Mouse (Mus musculus): ENCODE data around the gene Tenm2. TPM values are rescaled to one million over a fixed set of nuclear protein-coding genes. Genes with fewer than 3 reads are reported as not detected.

Gene Tenm2
- polyA plus RNA-seq, 1 experiment from 2014 or later, result 0.28 TPM

- Histone ChIP-seq H3K4me3 (ENCODE audit: low read depth, low read length) (no peak overlapping the region), H3K27ac (ENCODE audit: low read depth) (no peak overlapping the region), H3K9ac (no peak overlapping the region), H3K36me3 (ENCODE audit: insufficient read depth) (no peaks in the 10 kb centered on the region), H3K4me1 (ENCODE audit: insufficient read depth) (no peaks in the 10 kb centered on the region), H3K9me3 (ENCODE audit: low read depth, low read length) (no peaks in the 10 kb centered on the region), H3K4me2 (no peak overlapping the region), H3K27me3 (ENCODE audit: insufficient read depth, low read length) (no peaks in the 10 kb centered on the region)
- no peak; the same call in 1 of the 2 replicates for ATAC-seq (ENCODE audit: insufficient read depth)
- no peak for TF ChIP-seq CTCF (IDR thresholded peaks at IDR 0.05; ENCODE audit: low read depth)
- 74% methylated on average over 3 of the region's 3 CpGs for WGBS
- DNase-seq, result peak; percentile 34
Measured at GRCm38 (mm10) chr11:37039283-37039682, 196.5 kb downstream of the Tenm2 start.

- Histone ChIP-seq H3K4me2 (no peak overlapping the region), H3K4me3 (ENCODE audit: low read depth, low read length) (no peak overlapping the region), H3K4me1 (ENCODE audit: insufficient read depth) (no peaks in the 10 kb centered on the region), H3K9ac (no peak overlapping the region), H3K36me3 (ENCODE audit: insufficient read depth) (no peaks in the 10 kb centered on the region), H3K27me3 (ENCODE audit: insufficient read depth, low read length) (no peaks in the 10 kb centered on the region), H3K9me3 (ENCODE audit: low read depth, low read length) (no peaks in the 10 kb centered on the region), H3K27ac (ENCODE audit: low read depth) (no peak overlapping the region)
- TF ChIP-seq CTCF (IDR thresholded peaks at IDR 0.05; ENCODE audit: low read depth), result no peak
- no peak for DNase-seq
- WGBS, result 56% methylated on average over 7 of the region's 7 CpGs
- ATAC-seq (ENCODE audit: insufficient read depth), result no peak
Measured at GRCm38 (mm10) chr11:37031305-37032055, 204.3 kb downstream of the Tenm2 start.

- Histone ChIP-seq H3K4me3 (ENCODE audit: low read depth, low read length) (no peak overlapping the region), H3K27ac (ENCODE audit: low read depth) (no peak overlapping the region), H3K36me3 (ENCODE audit: insufficient read depth) (no peaks in the 10 kb centered on the region), H3K9ac (no peak overlapping the region), H3K9me3 (ENCODE audit: low read depth, low read length) (no peaks in the 10 kb centered on the region), H3K27me3 (ENCODE audit: insufficient read depth, low read length) (no peaks in the 10 kb centered on the region), H3K4me1 (ENCODE audit: insufficient read depth) (no peaks in the 10 kb centered on the region), H3K4me2 (no peak overlapping the region)
- ATAC-seq (ENCODE audit: insufficient read depth), result no peak
- no peak for DNase-seq
- WGBS, result 41% methylated on average over 1 of the region's 1 CpGs
- no peak for TF ChIP-seq CTCF (IDR thresholded peaks at IDR 0.05; ENCODE audit: low read depth)
Measured at GRCm38 (mm10) chr11:37011900-37012299, 223.9 kb downstream of the Tenm2 start.

GRCm38 (mm10) chr11:37009243-37009642, 226.5 kb downstream of the Tenm2 start:
- H3K36me3 ChIP-seq (ENCODE audit: insufficient read depth), result no peaks in the 10 kb centered on the region
- TF ChIP-seq CTCF (IDR thresholded peaks at IDR 0.05; ENCODE audit: low read depth), result no peak
- H3K9me3 ChIP-seq (ENCODE audit: low read depth, low read length), result no peaks in the 10 kb centered on the region
- 67% methylated on average over 1 of the region's 1 CpGs for WGBS
- H3K27me3 ChIP-seq (ENCODE audit: insufficient read depth, low read length), result no peaks in the 10 kb centered on the region
- H3K27ac ChIP-seq (ENCODE audit: low read depth), result no peak overlapping the region
- DNase-seq (no peak), ATAC-seq (ENCODE audit: insufficient read depth) (no peak)
- H3K9ac ChIP-seq, result no peak overlapping the region
- no peaks in the 10 kb centered on the region for H3K4me1 ChIP-seq (ENCODE audit: insufficient read depth)
- H3K4me2 ChIP-seq, result no peak overlapping the region
- H3K4me3 ChIP-seq (ENCODE audit: low read depth, low read length), result no peak overlapping the region

- no peak overlapping the region for H3K27ac ChIP-seq (ENCODE audit: low read depth)
- H3K9me3 ChIP-seq (ENCODE audit: low read depth, low read length), result no peaks in the 10 kb centered on the region
- H3K4me3 ChIP-seq (ENCODE audit: low read depth, low read length), result no peak overlapping the region
- no peaks in the 10 kb centered on the region for H3K4me1 ChIP-seq (ENCODE audit: insufficient read depth)
- ATAC-seq (ENCODE audit: insufficient read depth) (no peak), DNase-seq (no peak)
- no peak for TF ChIP-seq CTCF (IDR thresholded peaks at IDR 0.05; ENCODE audit: low read depth)
- H3K36me3 ChIP-seq (ENCODE audit: insufficient read depth), result no peaks in the 10 kb centered on the region
- no peaks in the 10 kb centered on the region for H3K27me3 ChIP-seq (ENCODE audit: insufficient read depth, low read length)
- 50% methylated on average over 3 of the region's 3 CpGs for WGBS
- H3K4me2 ChIP-seq, result no peak overlapping the region
- no peak overlapping the region for H3K9ac ChIP-seq
Measured at GRCm38 (mm10) chr11:36997668-36998067, 238.1 kb downstream of the Tenm2 start.

- Histone ChIP-seq H3K4me2 (no peak overlapping the region), H3K27ac (ENCODE audit: low read depth) (no peak overlapping the region), H3K4me3 (ENCODE audit: low read depth, low read length) (no peak overlapping the region), H3K9ac (no peak overlapping the region), H3K4me1 (ENCODE audit: insufficient read depth) (no peaks in the 10 kb centered on the region), H3K36me3 (ENCODE audit: insufficient read depth) (no peaks in the 10 kb centered on the region), H3K27me3 (ENCODE audit: insufficient read depth, low read length) (no peaks in the 10 kb centered on the region), H3K9me3 (ENCODE audit: low read depth, low read length) (no peaks in the 10 kb centered on the region)
- TF ChIP-seq CTCF (IDR thresholded peaks at IDR 0.05; ENCODE audit: low read depth), result no peak
- ATAC-seq (ENCODE audit: insufficient read depth) (no peak), DNase-seq (peak; percentile 12)
- WGBS, result 53% methylated on average over 3 of the region's 3 CpGs
Measured at GRCm38 (mm10) chr11:36990895-36991294, 244.9 kb downstream of the Tenm2 start.

GRCm38 (mm10) chr11:36988776-36989565, 246.8 kb downstream of the Tenm2 start:
- Histone ChIP-seq H3K27me3 (ENCODE audit: insufficient read depth, low read length) (no peaks in the 10 kb centered on the region), H3K4me2 (no peak overlapping the region), H3K36me3 (ENCODE audit: insufficient read depth) (no peaks in the 10 kb centered on the region), H3K9ac (no peak overlapping the region), H3K4me1 (ENCODE audit: insufficient read depth) (no peaks in the 10 kb centered on the region), H3K9me3 (ENCODE audit: low read depth, low read length) (no peaks in the 10 kb centered on the region), H3K27ac (ENCODE audit: low read depth) (no peak overlapping the region), H3K4me3 (ENCODE audit: low read depth, low read length) (no peak overlapping the region)
- DNase-seq (peak; percentile 72), ATAC-seq (ENCODE audit: insufficient read depth) (peak; percentile 69)
- 36% methylated on average over 5 of the region's 5 CpGs for WGBS
- peak; percentile 50 for TF ChIP-seq CTCF (IDR thresholded peaks at IDR 0.05; ENCODE audit: low read depth)
